Mouse (Mus musculus) intestine, embryonic 16.5 days (tissue): ENCODE data around the gene Cnksr2. TPM values are rescaled to one million over a fixed set of nuclear protein-coding genes. Genes with fewer than 3 reads are reported as not detected.

Experiments
- ATAC-seq: fragments of 200-750 bp; cut with Nextera tagmentation; 2 replicates; pipeline ENCODE4 v1.8.0; 2017; ENCODE audit warnings: moderate TSS enrichment, moderate library complexity
- H3K27ac ChIP-seq: fragments of 300-500 bp; sonication (generic); 2 replicates; pipeline ENCODE4 v1.5.1; 2014; ENCODE audit warnings: mild to moderate bottlenecking, low read length
- H3K27me3 ChIP-seq: fragments of 300-500 bp; sonication (generic); replicated peaks from 2 replicates; pipeline ENCODE4 v1.6.1; 2014; ENCODE audit warnings: low read length, control low read depth, mixed read lengths; ENCODE audit not compliant: control insufficient read depth, insufficient read depth
- H3K36me3 ChIP-seq: fragments of 300-500 bp; sonication (generic); 2 replicates; pipeline ENCODE4 v1.6.1; 2014; ENCODE audit warnings: low read length, control low read depth; ENCODE audit not compliant: control insufficient read depth, insufficient read depth
- H3K4me1 ChIP-seq: fragments of 300-500 bp; sonication (generic); 2 replicates; pipeline ENCODE4 v1.6.1; 2014; ENCODE audit warnings: low read length, control low read depth, mixed read lengths; ENCODE audit not compliant: control insufficient read depth, insufficient read depth
- H3K4me2 ChIP-seq: fragments of 300-500 bp; sonication (generic); 2 replicates; pipeline ENCODE4 v1.6.1; 2014; ENCODE audit warnings: low read depth, low read length, control low read depth
- H3K4me3 ChIP-seq: fragments of 300-500 bp; sonication (generic); 2 replicates; pipeline ENCODE4 v1.5.1; 2014; ENCODE audit warnings: mild to moderate bottlenecking, low read length
- H3K9ac ChIP-seq: fragments of 300-500 bp; sonication (generic); 2 replicates; pipeline ENCODE4 v1.6.1; 2014; ENCODE audit warnings: low read depth, low read length
- H3K9me3 ChIP-seq: fragments of 300-500 bp; sonication (generic); 2 replicates; pipeline ENCODE4 v1.6.1; 2016; ENCODE audit warnings: low read length, control low read depth; ENCODE audit not compliant: control insufficient read depth
- WGBS: fragments of 180-500 bp; shearing (Covaris S2); extraction: QIAGEN DNeasy Blood & Tissue Kit; methylation state at CpG from one replicate; pipeline ENCODE4 v1.1.7; 2014; 5-methylcytosine and 5-hydroxymethylcytosine counted together
- polyA plus RNA-seq: library from polyadenylated mRNA; unstranded; fragments of >200 nt; fragmentation: Nextera tagmentation; extraction: Ambion mirVana; gene quantifications from 2 replicates; pipeline ENCODE4 v1.2.1, GENCODE M21; 2015

Gene Cnksr2
- polyA plus RNA-seq, 1 experiment from 2014 or later: 0.24 TPM

DNA sequence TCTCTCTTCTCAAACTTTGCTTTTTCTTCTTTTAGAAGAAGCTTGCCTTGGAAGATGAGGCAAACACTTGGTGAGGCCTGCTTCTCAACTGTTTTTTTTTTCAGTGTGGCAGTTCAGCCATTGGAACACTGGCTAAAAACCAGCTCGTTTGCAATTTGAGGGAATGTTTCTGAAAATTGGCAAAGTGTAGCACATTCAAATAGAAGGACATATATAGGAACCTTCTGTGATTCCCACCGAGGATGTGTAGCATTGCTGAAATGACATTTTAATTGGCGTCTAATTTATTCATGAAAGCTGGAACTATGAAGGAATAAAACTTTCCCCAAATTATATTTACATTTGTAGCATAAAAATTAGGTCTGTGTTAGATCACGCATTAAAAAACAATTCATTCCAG, 213.1 kb downstream of the Cnksr2 start:
- H3K4me3 ChIP-seq: no peak overlapping the region
- H3K9ac ChIP-seq: no peak overlapping the region
- no peak for ATAC-seq
- H3K4me2 ChIP-seq: no peak overlapping the region
- no peaks in the 10 kb centered on the region for H3K4me1 ChIP-seq
- no peaks in the 10 kb centered on the region for H3K27me3 ChIP-seq
- 76% methylated on average over 4 of the region's 4 CpGs for WGBS
- H3K27ac ChIP-seq: no peak overlapping the region
- H3K36me3 ChIP-seq: no peaks in the 10 kb centered on the region
- no peaks in the 10 kb centered on the region for H3K9me3 ChIP-seq

DNA sequence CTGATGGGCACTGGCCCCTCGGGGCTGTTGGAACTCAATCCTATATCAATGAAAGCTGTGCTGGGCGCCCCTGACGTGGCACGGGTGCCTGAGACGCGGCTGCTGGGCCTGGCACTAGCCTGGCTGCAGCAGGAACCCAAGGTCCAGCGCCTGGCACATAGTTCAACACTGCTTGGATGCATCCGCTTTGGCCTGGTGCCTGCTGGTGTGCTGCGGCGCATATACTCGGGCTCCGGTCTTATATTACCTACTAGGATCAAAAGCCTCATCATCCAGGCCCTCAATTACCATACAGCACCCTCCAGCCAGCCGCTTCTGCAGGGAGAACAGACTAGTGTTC, 224.2 kb downstream of the Cnksr2 start:
- H3K4me1 ChIP-seq: no peaks in the 10 kb centered on the region
- no peak for ATAC-seq
- no peak overlapping the region for H3K27ac ChIP-seq
- no peak overlapping the region for H3K4me2 ChIP-seq
- no peaks in the 10 kb centered on the region for H3K9me3 ChIP-seq
- no peak overlapping the region for H3K9ac ChIP-seq
- H3K4me3 ChIP-seq: no peak overlapping the region
- no peaks in the 10 kb centered on the region for H3K36me3 ChIP-seq
- WGBS: 89% methylated on average over 13 of the region's 13 CpGs
- H3K27me3 ChIP-seq: no peaks in the 10 kb centered on the region

DNA sequence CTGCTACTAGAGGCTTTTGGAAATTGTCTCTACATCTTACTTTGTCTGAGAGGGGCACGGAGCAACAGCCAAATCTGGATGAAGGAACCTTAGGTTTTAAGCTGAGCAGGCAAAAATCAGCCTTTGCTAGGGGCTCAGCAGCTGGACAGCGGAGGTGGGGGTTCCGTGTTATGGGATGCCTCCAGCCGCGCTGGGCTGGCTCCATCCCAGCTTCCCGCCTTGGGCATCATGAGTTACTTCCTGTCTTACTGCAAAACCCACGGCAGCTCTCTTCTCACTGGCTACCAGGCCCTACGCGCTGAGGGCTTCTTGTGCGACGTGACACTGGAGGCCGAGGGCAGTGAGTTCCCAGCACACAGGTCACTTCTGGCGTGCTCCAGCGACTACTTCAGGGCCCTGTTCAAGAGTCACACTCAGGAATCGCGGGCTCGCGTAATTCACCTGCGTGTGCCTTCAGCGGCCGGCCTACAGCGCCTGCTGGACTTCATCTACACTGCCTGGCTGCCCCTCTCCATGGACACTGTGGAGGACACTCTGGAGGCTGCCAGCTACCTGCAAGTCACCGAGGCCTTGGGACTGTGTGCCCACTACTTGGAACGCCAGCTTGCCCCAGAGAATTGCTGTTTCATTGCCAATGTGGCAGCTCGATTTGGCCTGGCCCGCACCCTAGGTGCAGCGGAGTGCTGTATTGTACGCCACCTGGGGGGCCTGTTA, 224.7 kb downstream of the Cnksr2 start, which contains the start of gene Klhl34:
Gene Klhl34 (plus strand): TSS at position 229 of the 714 bp plus-strand sequence.
- Histone ChIP-seq H3K36me3 (no peaks in the 10 kb centered on the region), H3K9me3 (no peaks in the 10 kb centered on the region), H3K9ac (no peak within 1 kb of the TSS), H3K4me1 (no peaks in the 10 kb centered on the region), H3K27ac (no peak within 1 kb of the TSS), H3K27me3 (no peaks in the 10 kb centered on the region), H3K4me2 (peak within 1 kb of the TSS; percentile 53), H3K4me3 (peak within 1 kb of the TSS; percentile 28)
- ATAC-seq: no peak
- WGBS: 47% methylated on average over 28 of the region's 28 CpGs

DNA sequence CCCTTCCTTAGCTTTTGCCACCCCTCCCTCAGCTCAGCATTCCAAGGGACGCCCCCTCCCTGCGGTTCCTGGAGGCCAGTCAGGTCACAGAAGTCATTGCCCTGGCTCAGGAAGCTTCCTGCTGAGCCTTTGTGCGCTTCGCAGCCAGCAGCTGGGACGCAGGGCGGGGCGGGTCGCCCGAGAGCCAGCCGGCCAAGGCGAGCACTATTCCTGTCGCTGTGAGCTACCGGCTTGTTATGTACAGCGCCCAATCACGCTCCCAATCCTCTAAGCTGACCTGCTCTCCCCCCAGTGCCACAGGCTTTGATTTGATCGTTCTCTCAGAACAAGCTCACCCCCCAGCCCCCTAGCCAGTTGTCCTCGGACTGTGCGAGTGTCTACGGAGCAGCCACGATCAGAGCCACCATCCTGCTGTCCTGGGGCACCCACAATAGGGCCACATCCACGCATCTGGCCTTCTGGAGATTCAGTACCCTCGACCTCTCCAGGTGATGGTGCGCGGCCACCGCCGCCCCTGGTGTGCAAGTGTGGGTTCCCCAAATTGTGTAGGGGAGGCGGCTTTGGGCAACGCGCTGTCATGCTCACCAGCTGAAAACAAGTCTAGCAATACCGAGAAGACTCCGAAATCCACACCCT, 225.4 kb downstream of the Cnksr2 start:
- Histone ChIP-seq H3K4me1 (no peaks in the 10 kb centered on the region), H3K9me3 (no peaks in the 10 kb centered on the region), H3K9ac (no peak overlapping the region), H3K4me3 (peak overlapping the region; percentile 28), H3K27ac (no peak overlapping the region), H3K36me3 (no peaks in the 10 kb centered on the region), H3K27me3 (no peaks in the 10 kb centered on the region), H3K4me2 (peak overlapping the region; percentile 53)
- peak; percentile 55 for ATAC-seq
- 24% methylated on average over 31 of the region's 31 CpGs for WGBS

DNA sequence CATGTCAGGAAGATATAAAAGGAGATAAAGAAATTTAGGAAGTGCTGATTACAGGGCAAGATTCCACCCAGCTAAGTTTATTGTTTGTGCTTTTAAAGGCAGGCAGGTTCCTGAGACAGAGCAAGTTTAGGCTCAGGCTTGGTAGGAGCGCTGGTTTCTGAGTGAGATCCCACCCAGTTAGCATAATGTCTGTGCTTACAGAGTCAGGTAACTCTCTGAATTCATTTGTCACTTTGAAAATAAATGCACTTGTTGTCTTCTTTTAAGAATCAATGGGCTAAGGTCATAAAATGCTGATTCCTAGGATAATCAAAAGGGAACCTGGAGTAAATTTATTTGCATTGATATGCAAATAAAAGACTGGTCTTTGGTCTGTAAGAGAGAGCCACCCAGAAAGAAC, 233.4 kb downstream of the Cnksr2 start:
- Histone ChIP-seq H3K27ac (no peak overlapping the region), H3K27me3 (no peaks in the 10 kb centered on the region), H3K36me3 (no peaks in the 10 kb centered on the region), H3K9ac (no peak overlapping the region), H3K4me3 (no peak overlapping the region), H3K4me1 (no peaks in the 10 kb centered on the region), H3K4me2 (no peak overlapping the region), H3K9me3 (no peaks in the 10 kb centered on the region)
- WGBS: 44% methylated on average over 1 of the region's 1 CpGs
- no peak for ATAC-seq

DNA sequence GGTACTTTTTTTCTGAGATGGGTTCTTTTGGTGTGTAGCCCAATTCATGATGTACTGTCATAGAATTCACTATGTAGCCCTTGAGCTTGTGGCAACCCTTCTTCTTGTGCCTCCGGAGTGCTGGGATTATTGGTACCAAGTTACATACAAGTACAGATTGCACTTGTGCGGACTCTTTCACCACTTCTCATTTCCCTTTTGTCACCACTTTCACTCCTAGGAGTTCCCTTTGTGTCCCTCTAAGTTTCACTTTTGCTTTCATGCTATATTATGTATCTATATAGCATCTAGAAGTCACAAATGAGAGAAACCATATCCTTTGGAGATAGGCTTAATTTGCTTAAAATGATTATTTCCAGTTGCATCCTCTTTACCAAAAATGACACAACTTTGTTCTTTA, 241.4 kb downstream of the Cnksr2 start:
- 86% methylated on average over 2 of the region's 2 CpGs for WGBS
- Histone ChIP-seq H3K27me3 (no peaks in the 10 kb centered on the region), H3K4me3 (no peak overlapping the region), H3K4me1 (no peaks in the 10 kb centered on the region), H3K9ac (no peak overlapping the region), H3K36me3 (no peaks in the 10 kb centered on the region), H3K4me2 (no peak overlapping the region), H3K27ac (no peak overlapping the region), H3K9me3 (no peaks in the 10 kb centered on the region)
- ATAC-seq: no peak

Other genes with a start within 250 kb of the Cnksr2 start
- gene Klhl34, start 224.9 kb downstream of the Cnksr2 start, polyA plus RNA-seq: 0.09 and 0.18 TPM in 2 replicates